Mouse (Mus musculus) hindbrain, embryonic 15.5 days (tissue): ENCODE measurements around the gene Gucd1. TPM values are rescaled to one million over a fixed set of nuclear protein-coding genes. Genes with fewer than 3 reads are reported as not detected.
"Not testable (repeated sequence)": the region's sequence is repeated elsewhere in the genome, so short reads cannot be mapped to it uniquely, and the experiment has no call there.

Source experiments
- ATAC-seq: fragments of 200-750 bp; cut with Nextera tagmentation; 2 replicates; pipeline ENCODE4 v1.8.0; 2017; ENCODE audit warnings: low read depth, moderate number of reproducible peaks, moderate TSS enrichment; ENCODE audit not compliant: low FRiP score
- H3K27ac ChIP-seq: fragments of 300-500 bp; sonication (generic); replicated peaks from 2 replicates; pipeline ENCODE4 v1.5.1; 2015; ENCODE audit warnings: mild to moderate bottlenecking, inconsistent platforms
- H3K27me3 ChIP-seq: fragments of 300-500 bp; sonication (generic); 2 replicates; pipeline ENCODE4 v1.6.1; 2015; ENCODE audit warnings: control low read depth, inconsistent platforms
- H3K36me3 ChIP-seq: fragments of 300-500 bp; sonication (generic); 2 replicates; pipeline ENCODE4 v1.6.1; 2015; ENCODE audit warnings: control low read depth, inconsistent platforms
- H3K4me1 ChIP-seq: fragments of 300-500 bp; sonication (generic); replicated peaks from 2 replicates; pipeline ENCODE4 v1.6.1; 2015; ENCODE audit warnings: control low read depth, inconsistent platforms
- H3K4me2 ChIP-seq: fragments of 300-500 bp; sonication (generic); 2 replicates; pipeline ENCODE4 v1.6.1; 2015; ENCODE audit warnings: moderate library complexity, mild to moderate bottlenecking, inconsistent platforms
- H3K4me3 ChIP-seq: fragments of 300-500 bp; sonication (generic); 2 replicates; pipeline ENCODE4 v1.5.1; 2015; ENCODE audit warnings: mild to moderate bottlenecking, inconsistent platforms
- H3K9ac ChIP-seq: fragments of 300-500 bp; sonication (generic); 2 replicates; pipeline ENCODE4 v1.6.1; 2015; ENCODE audit warnings: inconsistent platforms
- H3K9me3 ChIP-seq: fragments of 300-500 bp; sonication (generic); 2 replicates; pipeline ENCODE4 v1.6.1; 2016; ENCODE audit warnings: control low read depth, inconsistent platforms
- WGBS: fragments of 180-500 bp; shearing (Covaris S2); methylation state at CpG from one replicate; pipeline ENCODE4 v1.1.7; 2015; 5-methylcytosine and 5-hydroxymethylcytosine counted together
- polyA plus RNA-seq: library from polyadenylated mRNA; unstranded; fragments of >200 nt; fragmentation: Nextera tagmentation; extraction: Ambion mirVana; gene quantifications from 2 replicates; pipeline ENCODE4 v1.2.1, GENCODE M21; 2015

Gucd1 gene
- polyA plus RNA-seq, 1 experiment from 2014 or later, result 20.3 TPM

- Histone ChIP-seq H3K36me3 (peaks cover 35% of the 10 kb centered on the region), H3K27ac (no peak overlapping the region), H3K4me2 (no peak overlapping the region), H3K4me1 (no peaks in the 10 kb centered on the region), H3K4me3 (no peak overlapping the region), H3K9me3 (no peaks in the 10 kb centered on the region), H3K9ac (no peak overlapping the region), H3K27me3 (no peaks in the 10 kb centered on the region)
- ATAC-seq, result no peak
- 84% methylated on average over 8 of the region's 8 CpGs for WGBS
Measured at GRCm38 (mm10) chr10:75534934-75535333, 17.2 kb upstream of the Gucd1 start.

- no peak overlapping the region for H3K4me2 ChIP-seq
- no peak overlapping the region for H3K27ac ChIP-seq
- H3K4me3 ChIP-seq, result no peak overlapping the region
- H3K4me1 ChIP-seq, result no peaks in the 10 kb centered on the region
- H3K36me3 ChIP-seq, result peaks cover 35% of the 10 kb centered on the region
- H3K9me3 ChIP-seq, result no peaks in the 10 kb centered on the region
- ATAC-seq, result no peak
- H3K9ac ChIP-seq, result no peak overlapping the region
- H3K27me3 ChIP-seq, result no peaks in the 10 kb centered on the region
- 91% methylated on average over 8 of the region's 8 CpGs for WGBS
Measured at GRCm38 (mm10) chr10:75534216-75534615, 16.4 kb upstream of the Gucd1 start.

DNA sequence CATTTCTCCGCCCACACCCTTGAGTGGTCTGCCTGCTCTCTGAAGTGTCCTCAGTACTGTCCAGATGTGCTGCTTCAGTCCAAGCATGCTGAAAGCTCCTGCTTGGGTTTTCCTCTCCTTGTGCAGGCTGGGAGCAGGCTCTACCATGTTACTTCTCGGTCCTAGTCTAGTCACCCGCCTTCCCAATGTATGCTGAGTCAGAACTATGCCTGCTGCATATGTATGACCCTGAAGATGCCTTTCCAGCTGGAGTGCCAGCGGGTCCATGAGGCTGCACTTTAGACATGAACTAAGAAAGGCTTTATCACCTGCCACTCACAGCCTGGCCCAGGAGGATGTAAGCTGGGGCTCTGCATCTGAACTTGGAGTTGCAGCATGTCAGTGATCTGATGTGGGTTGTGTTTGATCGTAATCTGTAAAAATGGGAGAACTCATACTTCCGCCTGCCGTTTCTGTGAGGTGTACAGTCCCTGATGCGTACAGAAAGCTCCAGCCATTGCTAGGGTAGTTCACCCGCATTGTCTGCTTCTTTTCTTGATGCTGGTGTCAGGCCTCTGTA lies 13.8 kb upstream of the Gucd1 start:
- Histone ChIP-seq H3K4me2 (no peak overlapping the region), H3K9ac (no peak overlapping the region), H3K4me1 (no peaks in the 10 kb centered on the region), H3K27me3 (no peaks in the 10 kb centered on the region), H3K4me3 (no peak overlapping the region), H3K27ac (no peak overlapping the region), H3K36me3 (peaks cover 39% of the 10 kb centered on the region), H3K9me3 (no peaks in the 10 kb centered on the region)
- WGBS, result 90% methylated on average over 9 of the region's 9 CpGs
- ATAC-seq, result no peak

GRCm38 (mm10) chr10:75530322-75530721 lies 12.6 kb upstream of the Gucd1 start:
- no peaks in the 10 kb centered on the region for H3K9me3 ChIP-seq
- H3K27ac ChIP-seq, result no peak overlapping the region
- no peak overlapping the region for H3K9ac ChIP-seq
- no peak for ATAC-seq
- no peak overlapping the region for H3K4me2 ChIP-seq
- H3K36me3 ChIP-seq, result peaks cover 29% of the 10 kb centered on the region
- 91% methylated on average over 2 of the region's 2 CpGs for whole genome bisulfite sequencing
- H3K4me1 ChIP-seq, result no peaks in the 10 kb centered on the region
- no peaks in the 10 kb centered on the region for H3K27me3 ChIP-seq
- H3K4me3 ChIP-seq, result no peak overlapping the region

GRCm38 (mm10) chr10:75525450-75525849 lies 7.7 kb upstream of the Gucd1 start:
- H3K9ac ChIP-seq, H3K4me2 ChIP-seq, H3K9me3 ChIP-seq, H3K27ac ChIP-seq, ATAC-seq, H3K27me3 ChIP-seq, H3K4me3 ChIP-seq: not testable (repeated sequence)
- H3K36me3 ChIP-seq, result peaks cover 43% of the 10 kb centered on the region
- H3K4me1 ChIP-seq, result peaks cover 13% of the 10 kb centered on the region; the same call in 1 of the 2 replicates
- WGBS, result 92% methylated on average over 9 of the region's 9 CpGs

DNA sequence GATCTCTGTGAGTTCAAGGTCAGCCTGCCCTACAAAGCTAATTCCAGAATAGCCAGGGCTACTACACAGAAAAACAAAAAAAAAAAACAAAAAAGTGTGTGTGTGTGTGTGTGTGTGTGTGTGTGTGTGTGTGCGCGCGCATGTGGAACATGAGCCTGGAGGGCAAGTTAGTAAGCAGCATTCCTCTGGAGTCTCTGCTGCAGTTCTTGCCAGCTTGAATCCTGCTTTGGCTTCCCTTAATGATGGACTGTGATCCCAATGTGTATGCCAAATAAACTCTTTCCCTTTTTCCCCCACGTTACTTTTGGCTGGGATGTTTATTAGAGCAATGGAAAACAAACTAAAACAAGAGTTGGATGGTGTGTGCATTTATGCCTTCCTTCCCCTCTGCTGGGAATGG lies 3.9 kb upstream of the Gucd1 start:
- no peak overlapping the region for H3K9ac ChIP-seq
- no peak overlapping the region for H3K4me3 ChIP-seq
- no peak overlapping the region for H3K4me2 ChIP-seq
- 93% methylated on average over 4 of the region's 4 CpGs for WGBS
- peaks cover 26% of the 10 kb centered on the region for H3K4me1 ChIP-seq
- no peak for ATAC-seq
- H3K9me3 ChIP-seq, result no peaks in the 10 kb centered on the region
- H3K27ac ChIP-seq, result no peak overlapping the region
- H3K27me3 ChIP-seq, result no peaks in the 10 kb centered on the region
- H3K36me3 ChIP-seq, result peaks cover 43% of the 10 kb centered on the region

- H3K36me3 ChIP-seq, result peaks cover 43% of the 10 kb centered on the region
- H3K9ac ChIP-seq, result no peak overlapping the region
- no peak for ATAC-seq
- H3K9me3 ChIP-seq, result no peaks in the 10 kb centered on the region
- H3K27me3 ChIP-seq, result no peaks in the 10 kb centered on the region
- H3K4me1 ChIP-seq, result peaks cover 37% of the 10 kb centered on the region
- H3K4me3 ChIP-seq, result no peak overlapping the region
- no peak overlapping the region for H3K27ac ChIP-seq
- no peak overlapping the region for H3K4me2 ChIP-seq
- 98% methylated on average over 5 of the region's 5 CpGs for WGBS
Measured at GRCm38 (mm10) chr10:75520581-75520980, 2.8 kb upstream of the Gucd1 start.

- Histone ChIP-seq H3K9ac (peak within 1 kb of the TSS; percentile 85), H3K27ac (peak within 1 kb of the TSS; percentile 98), H3K4me3 (peak within 1 kb of the TSS; percentile 65), H3K27me3 (no peaks in the 10 kb centered on the region), H3K4me1 (peaks cover 45% of the 10 kb centered on the region), H3K36me3 (peaks cover 21% of the 10 kb centered on the region), H3K9me3 (no peaks in the 10 kb centered on the region), H3K4me2 (peak within 1 kb of the TSS; percentile 87)
- under 1% methylated on average over 42 of the region's 52 CpGs for WGBS
- peak; percentile 95 for ATAC-seq
Measured at GRCm38 (mm10) chr10:75517073-75517757, 557 bp downstream of the Gucd1 start, which contains the start of gene Snrpd3. Gene Snrpd3 (plus strand): TSS chr10:75517551.

DNA sequence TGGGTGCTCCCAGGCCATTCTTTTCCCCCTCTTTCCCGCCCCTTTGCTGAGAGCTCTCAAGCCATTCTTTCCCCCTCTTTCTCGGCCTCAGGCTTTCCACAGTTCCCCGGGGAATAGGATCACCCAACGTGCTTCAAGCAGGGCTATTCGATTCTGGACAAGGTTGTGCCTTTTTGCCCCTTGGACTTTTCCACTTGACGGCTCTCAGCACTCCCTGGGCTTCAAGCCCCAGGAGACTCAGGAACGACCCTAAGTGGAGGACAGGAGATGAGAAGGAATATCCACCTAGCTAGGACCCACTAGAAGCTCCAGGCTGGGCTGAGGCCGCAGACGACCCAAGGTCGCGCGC lies 1.1 kb downstream of the Gucd1 start:
- under 1% methylated on average over 12 of the region's 12 CpGs for WGBS
- Histone ChIP-seq H3K4me3 (peak overlapping the region; percentile 65), H3K4me2 (peak overlapping the region; percentile 87), H3K27ac (peak overlapping the region; percentile 98), H3K27me3 (no peaks in the 10 kb centered on the region), H3K9ac (peak overlapping the region; percentile 84), H3K4me1 (peaks cover 40% of the 10 kb centered on the region), H3K36me3 (peaks cover 16% of the 10 kb centered on the region), H3K9me3 (no peaks in the 10 kb centered on the region)
- ATAC-seq, result no peak

- H3K27me3 ChIP-seq, result no peaks in the 10 kb centered on the region
- 32% methylated on average over 8 of the region's 8 CpGs for WGBS
- H3K4me1 ChIP-seq, result peaks cover 35% of the 10 kb centered on the region
- H3K27ac ChIP-seq, result peak overlapping the region; percentile 98
- peaks cover 15% of the 10 kb centered on the region for H3K36me3 ChIP-seq
- peak overlapping the region; percentile 65 for H3K4me3 ChIP-seq
- H3K4me2 ChIP-seq, result peak overlapping the region; percentile 87
- no peak for ATAC-seq
- peak overlapping the region; percentile 84 for H3K9ac ChIP-seq
- no peaks in the 10 kb centered on the region for H3K9me3 ChIP-seq
Measured at GRCm38 (mm10) chr10:75516038-75516723, 1.6 kb downstream of the Gucd1 start.

DNA sequence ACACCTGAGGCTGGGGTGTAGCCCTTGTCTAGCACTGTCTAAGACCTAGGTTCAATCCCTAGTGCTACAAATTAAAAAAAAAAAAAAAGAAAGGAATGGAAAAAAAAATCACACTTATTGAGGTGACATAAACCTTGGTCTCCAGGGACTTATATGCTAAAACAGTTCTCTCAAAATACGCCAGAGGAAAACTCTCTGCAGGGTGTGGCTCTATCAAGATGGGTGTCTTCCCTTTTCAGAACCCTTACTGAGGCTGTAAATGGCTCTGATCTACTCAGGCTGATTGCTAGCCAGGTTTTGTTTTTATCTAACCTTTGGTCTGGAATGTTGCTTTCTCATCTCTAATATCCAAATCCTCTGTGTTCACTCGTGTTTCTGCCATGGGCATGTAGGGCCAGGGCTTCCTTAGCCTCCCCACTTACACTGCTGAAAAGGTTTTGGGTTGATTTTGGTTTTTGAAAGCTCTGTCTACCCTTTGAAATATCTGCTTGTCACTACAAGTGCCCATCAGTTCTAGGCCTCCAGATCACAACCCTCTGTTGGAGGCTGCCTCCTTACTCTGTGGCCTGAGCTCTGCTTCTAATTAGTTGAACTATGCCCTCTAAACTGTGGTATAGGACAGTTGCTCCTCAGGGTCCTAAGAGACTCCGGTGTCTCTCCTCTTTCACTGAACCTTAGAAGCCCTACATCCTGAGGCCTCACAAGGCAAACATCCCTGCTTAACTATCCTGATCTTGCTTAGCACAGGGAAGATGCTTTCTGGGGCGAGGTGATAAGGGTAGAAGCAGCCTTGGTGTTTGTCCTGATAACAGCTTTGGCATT lies 2.3 kb downstream of the Gucd1 start:
- Histone ChIP-seq H3K9me3 (no peaks in the 10 kb centered on the region), H3K27me3 (no peaks in the 10 kb centered on the region), H3K4me1 (peaks cover 32% of the 10 kb centered on the region), H3K9ac (no peak overlapping the region), H3K27ac (no peak overlapping the region), H3K4me3 (peak overlapping the region; percentile 65; the same call in 1 of the 2 replicates), H3K36me3 (peaks cover 15% of the 10 kb centered on the region; the same call in 1 of the 2 replicates), H3K4me2 (peak overlapping the region; percentile 87)
- no peak for ATAC-seq
- WGBS, result 87% methylated on average over 4 of the region's 4 CpGs

DNA sequence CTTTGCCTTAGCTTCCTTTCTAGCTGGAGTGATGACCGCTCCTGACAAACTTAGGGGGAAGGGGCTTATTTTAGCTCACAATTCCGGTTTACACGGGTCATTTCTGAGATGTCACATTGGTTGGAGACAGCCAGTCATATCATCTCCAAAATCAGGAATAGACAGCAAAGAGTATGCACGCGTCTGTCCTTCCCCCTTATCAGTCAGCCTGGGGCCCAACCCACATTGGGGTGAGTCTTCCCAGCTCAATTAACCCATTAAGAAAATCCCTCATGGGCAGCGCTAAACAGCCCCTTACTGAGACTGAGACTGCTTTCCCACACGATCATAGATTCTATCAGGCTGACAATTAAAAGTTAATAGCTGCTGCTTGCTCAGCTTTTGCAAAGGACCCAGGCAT lies 3.4 kb downstream of the Gucd1 start:
- Histone ChIP-seq H3K36me3 (peaks cover 23% of the 10 kb centered on the region), H3K9ac (no peak overlapping the region), H3K27ac (no peak overlapping the region), H3K4me3 (no peak overlapping the region), H3K4me2 (no peak overlapping the region), H3K9me3 (no peaks in the 10 kb centered on the region), H3K27me3 (no peaks in the 10 kb centered on the region), H3K4me1 (peaks cover 29% of the 10 kb centered on the region)
- 86% methylated on average over 7 of the region's 7 CpGs for WGBS
- no peak for ATAC-seq
